Mouse (Mus musculus) lung, embryonic 16.5 days (tissue): ENCODE results near the gene Ano10. TPM values are rescaled to one million over a fixed set of nuclear protein-coding genes. Genes with fewer than 3 reads are reported as not detected.

Experiments used
- ATAC-seq: fragments of 200-750 bp; cut with Nextera tagmentation; 2 replicates; pipeline ENCODE4 v1.8.0; 2017; ENCODE audit warnings: low read depth, mild to moderate bottlenecking, moderate library complexity
- H3K27ac ChIP-seq: fragments of 300-500 bp; sonication (generic); 2 replicates; pipeline ENCODE4 v1.5.1; 2014; ENCODE audit warnings: mild to moderate bottlenecking, control low read depth, low read length
- H3K27me3 ChIP-seq: fragments of 300-500 bp; sonication (generic); 2 replicates; pipeline ENCODE4 v1.6.1; 2014; ENCODE audit warnings: low read depth, low read length, mixed read lengths; ENCODE audit not compliant: control insufficient read depth, insufficient read depth
- H3K36me3 ChIP-seq: fragments of 300-500 bp; sonication (generic); 2 replicates; pipeline ENCODE4 v1.6.1; 2014; ENCODE audit warnings: low read length; ENCODE audit not compliant: control insufficient read depth, insufficient read depth
- H3K4me1 ChIP-seq: fragments of 300-500 bp; sonication (generic); replicated peaks from 2 replicates; pipeline ENCODE4 v1.6.1; 2014; ENCODE audit warnings: low read length, mixed read lengths; ENCODE audit not compliant: control insufficient read depth, insufficient read depth
- H3K4me2 ChIP-seq: fragments of 300-500 bp; sonication (generic); 2 replicates; pipeline ENCODE4 v1.6.1; 2014; ENCODE audit warnings: low read depth, low read length, control low read depth
- H3K4me3 ChIP-seq: fragments of 300-500 bp; sonication (generic); 2 replicates; pipeline ENCODE4 v1.5.1; 2014; ENCODE audit warnings: mild to moderate bottlenecking, low read length, control low read depth
- H3K9ac ChIP-seq: fragments of 300-500 bp; sonication (generic); 2 replicates; pipeline ENCODE4 v1.6.1; 2014; ENCODE audit warnings: low read length, control low read depth
- H3K9me3 ChIP-seq: fragments of 300-500 bp; sonication (generic); 2 replicates; pipeline ENCODE4 v1.6.1; 2016; ENCODE audit warnings: low read length; ENCODE audit not compliant: control insufficient read depth
- WGBS: fragments of 180-500 bp; shearing (Covaris S2); extraction: QIAGEN DNeasy Blood & Tissue Kit; methylation state at CpG from one replicate; pipeline ENCODE4 v1.1.7; 2014; 5-methylcytosine and 5-hydroxymethylcytosine counted together
- polyA plus RNA-seq: library from polyadenylated mRNA; unstranded; fragments of >200 nt; fragmentation: Nextera tagmentation; extraction: Ambion mirVana; gene quantifications from 2 replicates; pipeline ENCODE4 v1.2.1, GENCODE M21; 2015

The Ano10 gene
- polyA plus RNA-seq, 1 experiment from 2014 or later = 31.8 TPM

DNA sequence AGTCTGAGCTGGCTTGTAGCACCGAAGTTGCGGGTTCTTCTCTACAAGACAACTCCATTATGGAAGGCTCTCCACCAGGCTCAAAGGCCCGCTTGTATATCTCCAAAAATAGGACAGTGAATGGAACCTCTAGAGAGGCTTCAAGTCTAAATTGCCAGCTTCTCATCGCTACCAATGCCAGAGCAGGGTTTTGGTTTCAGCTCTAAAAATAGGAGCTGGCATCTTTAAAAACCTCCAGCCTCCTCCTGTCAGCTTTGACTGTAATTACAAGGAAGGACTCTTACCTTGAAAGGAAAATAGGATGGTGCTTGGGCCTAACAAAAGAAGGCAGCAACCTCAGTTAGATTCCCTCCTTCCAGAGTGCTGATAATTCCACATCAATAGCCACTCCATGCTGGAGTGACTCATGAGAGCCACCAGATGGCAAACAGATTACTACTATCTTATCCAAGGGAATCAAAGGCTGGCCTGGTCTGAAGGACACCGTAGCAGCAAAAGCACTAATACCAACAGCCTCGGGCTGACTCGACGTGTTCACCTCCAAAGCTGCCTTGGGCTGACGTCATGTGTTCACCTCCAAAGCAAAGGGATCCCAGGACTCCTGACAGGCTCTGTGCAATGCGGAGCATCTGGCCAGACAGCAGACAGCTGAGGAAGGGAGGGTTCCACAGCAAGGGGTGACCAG lies 28.6 kb downstream of the Ano10 start:
- Histone ChIP-seq H3K4me2 (no peak overlapping the region), H3K27me3 (no peaks in the 10 kb centered on the region), H3K4me1 (no peaks in the 10 kb centered on the region), H3K9ac (no peak overlapping the region), H3K4me3 (no peak overlapping the region), H3K27ac (no peak overlapping the region), H3K9me3 (no peaks in the 10 kb centered on the region), H3K36me3 (peaks cover 3% of the 10 kb centered on the region)
- 71% methylated on average over 10 of the region's 10 CpGs for WGBS
- ATAC-seq = no peak

DNA sequence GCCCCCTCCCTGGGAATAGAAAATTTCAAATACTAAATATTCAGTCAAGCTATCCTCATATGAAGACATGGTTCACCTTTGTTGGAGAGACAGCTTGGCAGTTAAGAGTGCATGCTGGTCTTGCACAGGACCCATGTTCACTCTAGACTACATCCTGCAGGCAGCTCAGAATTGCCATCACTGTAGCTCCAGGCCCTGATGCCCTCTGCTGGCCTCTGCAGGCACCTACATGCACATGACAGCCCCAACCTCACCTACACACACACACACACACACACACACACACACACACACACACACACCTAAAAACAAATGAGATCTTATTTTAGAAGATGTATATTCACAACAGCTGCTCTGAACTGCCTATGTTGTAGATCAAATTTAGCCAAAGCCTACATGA lies 31.1 kb downstream of the Ano10 start:
- Histone ChIP-seq H3K9ac (no peak overlapping the region), H3K36me3 (peaks cover 3% of the 10 kb centered on the region), H3K27ac (no peak overlapping the region), H3K4me1 (no peaks in the 10 kb centered on the region), H3K9me3 (no peaks in the 10 kb centered on the region), H3K27me3 (no peaks in the 10 kb centered on the region), H3K4me2 (no peak overlapping the region), H3K4me3 (no peak overlapping the region)
- ATAC-seq = no peak

GRCm38 (mm10) chr9:122254386-122254785 lies 39.8 kb downstream of the Ano10 start:
- no peak overlapping the region for H3K4me3 ChIP-seq
- no peaks in the 10 kb centered on the region; the same call in 1 of the 2 replicates for H3K9me3 ChIP-seq
- 84% methylated on average over 3 of the region's 3 CpGs for WGBS
- peaks cover 3% of the 10 kb centered on the region; the same call in 1 of the 2 replicates for H3K36me3 ChIP-seq
- no peak overlapping the region for H3K4me2 ChIP-seq
- no peaks in the 10 kb centered on the region for H3K4me1 ChIP-seq
- no peak overlapping the region for H3K9ac ChIP-seq
- H3K27ac ChIP-seq = no peak overlapping the region
- no peak for ATAC-seq
- no peaks in the 10 kb centered on the region for H3K27me3 ChIP-seq

- no peaks in the 10 kb centered on the region for H3K27me3 ChIP-seq
- 80% methylated on average over 1 of the region's 1 CpGs for WGBS
These were observed 42.1 kb downstream of the Ano10 start for GRCm38 (mm10) chr9:122252113-122252512.

DNA sequence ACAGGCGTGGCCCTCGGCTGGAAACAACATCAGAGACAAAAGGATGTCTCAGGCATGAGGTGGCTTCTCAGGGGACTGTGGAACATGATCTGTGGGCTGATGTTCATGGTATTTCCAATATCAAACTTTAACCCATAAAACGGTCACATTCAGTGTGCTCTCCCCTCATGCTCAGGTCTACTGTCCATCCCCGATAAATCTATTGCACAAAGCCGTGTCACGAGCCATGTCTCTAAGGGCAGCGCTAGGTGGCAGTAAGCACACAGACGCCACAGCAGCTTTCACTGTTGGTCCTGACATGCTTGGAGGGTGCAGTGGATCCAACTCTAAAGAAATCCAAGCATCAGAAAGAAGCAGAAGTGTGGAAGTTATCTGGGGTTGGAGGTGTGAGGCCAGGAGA lies 46.1 kb downstream of the Ano10 start:
- WGBS = 39% methylated on average over 8 of the region's 8 CpGs
- Histone ChIP-seq H3K4me1 (no peaks in the 10 kb centered on the region), H3K27me3 (no peaks in the 10 kb centered on the region), H3K36me3 (0 out of 2 replicates have a peak, but pooled peaks cover 3% of the 10 kb centered on the region), H3K4me3 (no peak overlapping the region), H3K9me3 (no peaks in the 10 kb centered on the region), H3K4me2 (no peak overlapping the region), H3K9ac (no peak overlapping the region), H3K27ac (no peak overlapping the region)
- peak; percentile 58; the same call in 1 of the 2 replicates for ATAC-seq

More at GRCm38 (mm10) chr9:122252113-122252512, 42.1 kb downstream of the Ano10 start:
- Histone ChIP-seq H3K9ac (no peak overlapping the region), H3K4me1 (no peaks in the 10 kb centered on the region), H3K36me3 (peaks cover 3% of the 10 kb centered on the region; the same call in 1 of the 2 replicates), H3K4me2 (no peak overlapping the region), H3K9me3 (no peaks in the 10 kb centered on the region; the same call in 1 of the 2 replicates), H3K27ac (no peak overlapping the region), H3K4me3 (no peak overlapping the region)
- no peak for ATAC-seq

DNA sequence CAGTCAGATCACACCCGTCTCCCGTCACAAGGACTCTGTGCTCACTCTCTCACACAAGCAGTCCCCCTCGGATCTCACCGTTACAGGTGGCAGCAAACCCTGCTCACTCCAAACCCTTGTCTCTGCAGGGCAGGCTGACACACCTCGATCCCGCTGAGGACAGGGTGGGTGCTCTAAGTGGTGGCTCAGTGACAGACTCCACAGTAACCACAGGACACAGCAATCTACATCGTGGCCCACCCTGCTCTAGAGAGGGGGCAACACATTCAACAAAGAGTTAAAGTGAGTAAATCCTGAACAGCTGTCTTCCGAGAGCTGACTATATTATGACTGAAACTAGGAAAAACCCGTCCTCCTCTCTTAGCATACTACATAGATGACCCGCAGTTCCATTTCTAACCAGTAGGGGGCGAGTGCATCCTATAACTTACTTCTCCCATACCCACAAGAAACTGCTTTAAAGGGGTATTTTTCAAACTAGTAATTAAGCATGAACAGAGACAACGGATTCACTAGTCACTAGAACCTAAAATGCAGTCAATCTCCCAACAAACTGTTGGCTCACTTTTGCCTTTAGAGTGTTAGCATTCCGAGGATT lies 46.7 kb downstream of the Ano10 start:
- no peaks in the 10 kb centered on the region for H3K27me3 ChIP-seq
- no peak overlapping the region for H3K4me2 ChIP-seq
- H3K4me3 ChIP-seq = no peak overlapping the region
- H3K9ac ChIP-seq = no peak overlapping the region
- no peak overlapping the region for H3K27ac ChIP-seq
- H3K9me3 ChIP-seq = no peaks in the 10 kb centered on the region
- WGBS = 40% methylated on average over 13 of the region's 13 CpGs
- H3K4me1 ChIP-seq = no peaks in the 10 kb centered on the region
- 0 out of 2 replicates have a peak, but pooled peaks have one; percentile 51 for ATAC-seq
- no peaks in the 10 kb centered on the region for H3K36me3 ChIP-seq

- H3K4me1 ChIP-seq = no peaks in the 10 kb centered on the region
- 79% methylated on average over 8 of the region's 8 CpGs for WGBS
- ATAC-seq = no peak
- no peaks in the 10 kb centered on the region for H3K27me3 ChIP-seq
- no peaks in the 10 kb centered on the region for H3K9me3 ChIP-seq
- H3K4me3 ChIP-seq = no peak overlapping the region
- no peak overlapping the region for H3K27ac ChIP-seq
- no peak overlapping the region for H3K9ac ChIP-seq
- H3K4me2 ChIP-seq = no peak overlapping the region
- no peaks in the 10 kb centered on the region for H3K36me3 ChIP-seq
These were observed 48.3 kb downstream of the Ano10 start for GRCm38 (mm10) chr9:122245879-122246278.

GRCm38 (mm10) chr9:122245471-122245870 lies 48.8 kb downstream of the Ano10 start:
- no peak for ATAC-seq
- Histone ChIP-seq H3K4me1 (no peaks in the 10 kb centered on the region), H3K4me2 (no peak overlapping the region), H3K27ac (no peak overlapping the region), H3K9me3 (no peaks in the 10 kb centered on the region), H3K4me3 (no peak overlapping the region), H3K36me3 (no peaks in the 10 kb centered on the region), H3K27me3 (no peaks in the 10 kb centered on the region), H3K9ac (no peak overlapping the region)
- 74% methylated on average over 4 of the region's 4 CpGs for WGBS

DNA sequence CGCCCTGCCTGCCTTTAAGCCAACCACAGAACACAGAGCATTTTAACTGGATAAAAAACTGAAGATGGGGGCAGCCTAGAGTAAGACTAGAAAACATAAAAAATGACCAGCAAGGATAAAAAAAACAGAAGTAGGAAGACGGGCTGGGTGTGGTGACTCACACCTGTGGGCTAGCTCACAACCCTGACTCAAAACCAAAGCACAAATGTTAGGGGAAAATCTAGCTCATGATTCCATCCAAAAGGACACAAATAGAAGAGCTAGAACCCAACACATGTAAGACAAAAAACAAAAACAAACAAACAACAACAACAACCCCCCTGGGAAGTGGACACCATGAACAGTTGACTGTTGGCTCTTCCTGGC lies 49.4 kb downstream of the Ano10 start:
- Histone ChIP-seq H3K4me1 (no peaks in the 10 kb centered on the region), H3K9me3 (no peaks in the 10 kb centered on the region), H3K4me3 (no peak overlapping the region), H3K4me2 (no peak overlapping the region), H3K36me3 (no peaks in the 10 kb centered on the region), H3K27ac (no peak overlapping the region), H3K27me3 (no peaks in the 10 kb centered on the region), H3K9ac (no peak overlapping the region)
- WGBS = 28% methylated on average over 2 of the region's 2 CpGs
- no peak for ATAC-seq
